Mouse (Mus musculus) intestine, embryonic 16.5 days (tissue): Measurements from ENCODE around the gene Folr2. TPM values are rescaled to one million over a fixed set of nuclear protein-coding genes. Genes with fewer than 3 reads are reported as not detected.

Experiments
- ATAC-seq: fragments of 200-750 bp; cut with Nextera tagmentation; 2 replicates; pipeline ENCODE4 v1.8.0; 2017; ENCODE audit warnings: moderate TSS enrichment, moderate library complexity
- H3K27ac ChIP-seq: fragments of 300-500 bp; sonication (generic); 2 replicates; pipeline ENCODE4 v1.5.1; 2014; ENCODE audit warnings: mild to moderate bottlenecking, low read length
- H3K27me3 ChIP-seq: fragments of 300-500 bp; sonication (generic); replicated peaks from 2 replicates; pipeline ENCODE4 v1.6.1; 2014; ENCODE audit warnings: low read length, control low read depth, mixed read lengths; ENCODE audit not compliant: control insufficient read depth, insufficient read depth
- H3K36me3 ChIP-seq: fragments of 300-500 bp; sonication (generic); 2 replicates; pipeline ENCODE4 v1.6.1; 2014; ENCODE audit warnings: low read length, control low read depth; ENCODE audit not compliant: control insufficient read depth, insufficient read depth
- H3K4me1 ChIP-seq: fragments of 300-500 bp; sonication (generic); 2 replicates; pipeline ENCODE4 v1.6.1; 2014; ENCODE audit warnings: low read length, control low read depth, mixed read lengths; ENCODE audit not compliant: control insufficient read depth, insufficient read depth
- H3K4me2 ChIP-seq: fragments of 300-500 bp; sonication (generic); 2 replicates; pipeline ENCODE4 v1.6.1; 2014; ENCODE audit warnings: low read depth, low read length, control low read depth
- H3K4me3 ChIP-seq: fragments of 300-500 bp; sonication (generic); 2 replicates; pipeline ENCODE4 v1.5.1; 2014; ENCODE audit warnings: mild to moderate bottlenecking, low read length
- H3K9ac ChIP-seq: fragments of 300-500 bp; sonication (generic); 2 replicates; pipeline ENCODE4 v1.6.1; 2014; ENCODE audit warnings: low read depth, low read length
- H3K9me3 ChIP-seq: fragments of 300-500 bp; sonication (generic); 2 replicates; pipeline ENCODE4 v1.6.1; 2016; ENCODE audit warnings: low read length, control low read depth; ENCODE audit not compliant: control insufficient read depth
- WGBS: fragments of 180-500 bp; shearing (Covaris S2); extraction: QIAGEN DNeasy Blood & Tissue Kit; methylation state at CpG from one replicate; pipeline ENCODE4 v1.1.7; 2014; 5-methylcytosine and 5-hydroxymethylcytosine counted together
- polyA plus RNA-seq: library from polyadenylated mRNA; unstranded; fragments of >200 nt; fragmentation: Nextera tagmentation; extraction: Ambion mirVana; gene quantifications from 2 replicates; pipeline ENCODE4 v1.2.1, GENCODE M21; 2015

The Folr2 gene
- polyA plus RNA-seq, 1 experiment from 2014 or later = 2.6 TPM

DNA sequence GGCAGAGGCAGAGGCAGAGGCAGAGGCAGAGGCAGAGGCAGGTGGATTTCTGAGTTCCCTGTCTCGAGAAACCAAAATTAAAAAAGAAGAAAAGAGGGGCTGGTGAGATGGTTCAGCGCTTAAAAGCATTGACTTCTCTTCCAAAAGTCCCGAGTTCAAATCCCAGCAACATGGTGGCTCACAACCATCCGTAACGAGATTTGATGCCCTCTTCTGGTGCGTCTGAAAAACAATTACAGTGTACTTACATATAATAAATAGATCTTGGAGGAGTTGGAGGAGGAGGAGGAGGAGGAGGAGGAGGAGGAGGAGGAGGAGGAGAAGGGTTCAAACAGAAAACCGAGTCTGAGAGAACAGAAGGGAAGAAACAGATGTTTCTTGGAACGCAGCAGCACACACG lies 38.7 kb upstream of the Folr2 start:
- Histone ChIP-seq H3K9me3 (no peaks in the 10 kb centered on the region), H3K36me3 (no peaks in the 10 kb centered on the region), H3K9ac (peak overlapping the region; percentile 60), H3K4me2 (peak overlapping the region; percentile 39), H3K4me1 (no peaks in the 10 kb centered on the region; the same call in 1 of the 2 replicates), H3K27ac (peak overlapping the region; percentile 56), H3K27me3 (no peaks in the 10 kb centered on the region), H3K4me3 (peak overlapping the region; percentile 67)
- ATAC-seq = peak; percentile 4
- 30% methylated on average over 9 of the region's 9 CpGs for WGBS

DNA sequence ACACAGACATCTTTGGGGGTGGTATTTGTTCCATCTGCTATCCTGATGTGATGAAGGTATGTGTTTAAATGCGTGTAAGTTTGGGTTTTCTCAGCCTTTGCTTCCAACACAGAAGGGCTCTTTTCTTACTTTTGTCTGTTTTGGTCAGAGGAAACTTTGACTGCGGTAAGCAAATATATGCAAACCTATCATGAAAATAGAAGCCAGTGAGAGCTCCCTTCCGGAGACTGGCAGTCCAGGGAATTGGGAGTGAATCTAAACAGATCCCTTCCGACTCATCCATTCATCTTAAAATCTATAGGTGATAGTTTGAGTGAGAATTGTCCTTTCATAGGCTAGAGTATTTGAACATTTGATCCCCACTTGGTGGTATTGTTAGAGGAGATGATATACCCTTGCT lies 31.5 kb upstream of the Folr2 start:
- no peak overlapping the region for H3K4me3 ChIP-seq
- H3K36me3 ChIP-seq = no peaks in the 10 kb centered on the region
- H3K9ac ChIP-seq = no peak overlapping the region
- H3K27me3 ChIP-seq = no peaks in the 10 kb centered on the region
- no peak overlapping the region for H3K27ac ChIP-seq
- no peaks in the 10 kb centered on the region for H3K4me1 ChIP-seq
- H3K9me3 ChIP-seq = no peaks in the 10 kb centered on the region
- no peak overlapping the region for H3K4me2 ChIP-seq
- ATAC-seq = no peak
- WGBS = 84% methylated on average over 4 of the region's 4 CpGs

DNA sequence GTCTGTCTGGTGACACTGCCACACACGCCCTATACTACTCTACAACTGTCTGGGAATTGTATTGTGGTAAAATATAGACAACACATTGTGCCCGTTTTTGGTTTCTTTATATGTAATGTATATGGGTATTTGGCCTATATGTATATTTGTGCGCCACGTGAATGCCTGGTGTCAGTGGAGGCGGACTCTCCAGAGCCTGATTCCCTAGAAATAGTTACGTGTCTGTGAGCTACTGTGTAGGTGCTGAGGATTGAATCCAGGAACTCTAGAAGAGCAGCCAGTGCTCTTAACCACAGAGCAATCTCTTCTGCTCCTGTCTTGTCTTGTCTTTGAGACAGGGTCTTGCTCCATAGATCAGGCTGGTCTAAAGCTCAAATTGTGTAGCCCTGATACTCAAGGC lies 29.3 kb upstream of the Folr2 start:
- 88% methylated on average over 6 of the region's 6 CpGs for WGBS
- no peak for ATAC-seq
- Histone ChIP-seq H3K4me1 (no peaks in the 10 kb centered on the region), H3K4me2 (no peak overlapping the region), H3K4me3 (no peak overlapping the region), H3K27ac (no peak overlapping the region), H3K36me3 (no peaks in the 10 kb centered on the region), H3K27me3 (no peaks in the 10 kb centered on the region), H3K9ac (no peak overlapping the region), H3K9me3 (no peaks in the 10 kb centered on the region)

DNA sequence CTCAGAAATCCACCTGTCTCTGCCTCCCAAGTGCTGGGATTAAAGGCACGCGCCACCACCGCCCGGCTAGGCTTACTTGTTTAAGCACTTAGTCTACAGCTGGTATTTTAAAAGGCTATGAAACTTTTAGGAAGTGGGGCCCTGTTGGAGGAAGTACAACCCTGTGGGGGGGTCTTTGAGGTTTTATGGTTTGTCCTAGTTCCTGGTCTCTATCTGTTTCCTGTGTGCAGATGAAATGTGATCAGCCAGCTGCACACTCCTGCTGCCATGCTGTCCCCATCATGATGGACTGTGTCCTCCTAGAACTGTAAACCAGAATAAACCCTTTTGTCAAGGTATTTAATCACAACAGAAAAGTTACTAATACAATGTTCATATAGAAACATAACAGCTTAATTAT lies 27.2 kb upstream of the Folr2 start:
- no peaks in the 10 kb centered on the region for H3K27me3 ChIP-seq
- H3K9ac ChIP-seq = no peak overlapping the region
- 97% methylated on average over 4 of the region's 4 CpGs for WGBS
- no peaks in the 10 kb centered on the region for H3K36me3 ChIP-seq
- H3K27ac ChIP-seq = no peak overlapping the region
- no peaks in the 10 kb centered on the region for H3K9me3 ChIP-seq
- ATAC-seq = no peak
- no peak overlapping the region for H3K4me3 ChIP-seq
- H3K4me2 ChIP-seq = no peak overlapping the region
- no peaks in the 10 kb centered on the region for H3K4me1 ChIP-seq

DNA sequence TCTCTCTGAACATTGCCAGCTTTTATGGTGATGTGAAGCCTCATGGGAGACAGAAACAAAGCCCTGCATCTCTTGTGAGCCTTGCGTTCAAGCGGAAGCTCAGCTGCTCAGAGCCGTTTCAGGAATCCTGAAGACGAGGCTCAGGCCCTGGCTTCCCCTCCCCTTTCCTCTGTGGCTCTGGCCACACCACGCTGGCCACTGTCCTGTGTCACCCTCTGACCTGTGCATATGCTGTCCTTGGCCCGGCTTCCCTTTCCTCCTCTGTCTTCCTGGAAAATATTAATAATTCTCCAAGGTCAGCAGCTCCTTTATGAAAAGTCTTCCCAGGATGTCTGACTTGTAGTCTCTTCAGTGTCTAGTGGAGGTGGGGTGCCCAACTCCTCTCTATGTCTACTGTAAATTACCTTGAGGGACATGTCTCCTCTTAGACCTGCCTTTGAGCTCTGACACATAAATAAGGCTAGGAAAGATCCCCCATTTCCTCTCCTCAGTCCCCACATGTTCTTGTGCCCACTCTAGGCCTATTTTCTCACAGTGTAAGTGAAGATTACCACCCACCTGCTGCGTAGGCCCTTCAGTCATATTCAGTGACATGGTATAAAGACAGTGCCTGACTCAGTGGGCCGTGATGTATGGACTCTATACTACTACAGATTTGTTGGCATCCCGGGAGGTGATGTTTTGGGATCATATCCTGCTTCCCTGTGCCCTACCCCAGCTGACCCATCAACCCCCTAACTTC lies 25.6 kb upstream of the Folr2 start:
- H3K27me3 ChIP-seq = no peaks in the 10 kb centered on the region
- no peak for ATAC-seq
- WGBS = 65% methylated on average over 9 of the region's 9 CpGs
- H3K9me3 ChIP-seq = no peaks in the 10 kb centered on the region
- no peaks in the 10 kb centered on the region for H3K36me3 ChIP-seq
- H3K27ac ChIP-seq = no peak overlapping the region
- no peak overlapping the region for H3K4me3 ChIP-seq
- H3K4me1 ChIP-seq = no peaks in the 10 kb centered on the region
- H3K9ac ChIP-seq = no peak overlapping the region
- H3K4me2 ChIP-seq = no peak overlapping the region

DNA sequence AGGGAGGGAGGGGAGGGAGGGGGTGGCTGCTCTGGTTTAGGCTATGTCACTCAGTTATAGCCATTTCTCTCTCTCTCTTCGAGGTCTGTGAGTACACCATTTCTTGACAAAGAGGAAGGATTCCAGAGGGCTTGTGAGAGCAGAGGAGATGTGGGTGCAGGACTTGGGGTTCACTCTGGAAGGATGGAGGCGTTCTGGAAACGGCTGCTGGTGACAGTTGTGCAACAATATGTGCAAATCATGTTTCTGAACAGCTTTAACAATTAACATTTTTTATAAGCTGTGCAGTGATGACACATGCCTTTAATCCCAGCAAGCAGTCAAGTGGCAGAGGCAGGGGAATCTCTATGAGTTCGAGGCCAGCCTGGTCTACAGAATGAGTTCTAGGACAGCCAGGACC lies 23.9 kb upstream of the Folr2 start:
- Histone ChIP-seq H3K9ac (no peak overlapping the region), H3K4me3 (no peak overlapping the region), H3K27me3 (no peaks in the 10 kb centered on the region), H3K4me1 (no peaks in the 10 kb centered on the region), H3K36me3 (no peaks in the 10 kb centered on the region), H3K9me3 (no peaks in the 10 kb centered on the region), H3K27ac (no peak overlapping the region), H3K4me2 (no peak overlapping the region)
- 73% methylated on average over 4 of the region's 4 CpGs for WGBS
- ATAC-seq = no peak

DNA sequence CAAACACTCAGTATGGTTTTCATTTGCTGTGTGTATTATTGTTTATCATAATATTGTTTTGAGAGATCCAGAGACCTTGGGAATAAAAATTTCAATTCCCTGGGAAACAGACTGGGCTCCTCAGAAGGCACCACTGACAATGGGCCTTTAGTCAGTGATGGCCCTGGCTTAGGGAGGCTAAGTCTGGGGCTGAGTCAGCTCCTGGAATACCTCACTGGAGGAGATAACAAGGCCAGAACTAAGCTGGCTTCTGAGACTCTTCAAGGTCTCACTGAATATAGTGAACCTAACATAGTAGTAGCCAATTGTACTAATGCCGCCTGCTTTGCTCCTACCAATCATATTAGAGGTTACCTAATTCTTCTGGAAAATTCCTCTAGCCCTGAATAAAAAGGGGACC lies 19.0 kb upstream of the Folr2 start:
- Histone ChIP-seq H3K4me2 (no peak overlapping the region), H3K4me3 (no peak overlapping the region), H3K36me3 (no peaks in the 10 kb centered on the region), H3K9ac (no peak overlapping the region), H3K27me3 (no peaks in the 10 kb centered on the region), H3K4me1 (no peaks in the 10 kb centered on the region), H3K27ac (no peak overlapping the region), H3K9me3 (no peaks in the 10 kb centered on the region)
- WGBS = 87% methylated on average over 1 of the region's 1 CpGs
- no peak for ATAC-seq

DNA sequence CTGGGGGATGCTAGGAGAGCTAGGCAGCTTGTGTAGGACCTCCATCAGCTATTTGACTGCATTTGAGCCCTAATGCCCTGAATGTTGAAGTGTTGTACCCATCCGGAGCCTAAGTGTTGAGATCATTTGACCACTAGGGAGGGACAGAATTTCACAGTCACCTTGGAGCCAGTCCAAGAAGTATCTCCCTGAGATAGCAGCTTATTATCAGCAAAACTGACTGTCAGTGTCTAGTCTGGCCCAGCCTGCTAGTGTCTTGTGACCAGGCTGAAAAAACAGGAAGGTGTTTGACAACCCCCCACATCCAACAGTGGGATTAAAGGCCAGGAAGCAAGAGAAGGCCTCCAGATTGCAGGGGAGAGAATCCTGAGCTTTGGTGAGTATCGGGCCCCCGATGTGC lies 14.3 kb upstream of the Folr2 start:
- peaks cover 2% of the 10 kb centered on the region; the same call in 1 of the 2 replicates for H3K4me1 ChIP-seq
- H3K27ac ChIP-seq = peak overlapping the region; percentile 82
- H3K27me3 ChIP-seq = no peaks in the 10 kb centered on the region
- ATAC-seq = peak; percentile 49
- 69% methylated on average over 3 of the region's 3 CpGs for WGBS
- H3K36me3 ChIP-seq = no peaks in the 10 kb centered on the region
- H3K4me2 ChIP-seq = peak overlapping the region; percentile 7; the same call in 1 of the 2 replicates
- no peak overlapping the region for H3K9ac ChIP-seq
- no peak overlapping the region for H3K4me3 ChIP-seq
- no peaks in the 10 kb centered on the region for H3K9me3 ChIP-seq

DNA sequence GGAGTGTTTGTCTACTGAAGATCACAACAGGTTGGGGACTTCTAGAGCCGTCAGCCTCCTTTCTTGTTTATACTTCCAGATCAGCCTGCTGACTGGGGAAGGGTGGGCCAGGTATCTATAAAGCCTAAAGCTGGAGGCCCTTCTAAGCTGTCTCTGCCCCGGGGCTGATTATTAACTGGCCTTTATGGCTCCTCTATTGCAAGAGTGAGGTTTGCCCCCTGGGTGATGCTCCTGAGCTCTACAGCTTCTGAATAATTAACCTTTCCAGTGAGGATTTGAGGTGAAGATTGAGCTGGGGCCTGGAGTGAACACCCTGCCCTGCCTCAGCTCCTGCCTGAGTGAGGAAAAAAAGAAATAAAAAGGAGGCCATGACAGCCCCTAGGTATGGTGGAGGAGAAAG lies 13.6 kb upstream of the Folr2 start, which contains the start of gene Folr1:
Gene Folr1, minus strand, starts transcription at position 160 of the 400 bp plus-strand sequence.
- H3K4me3 ChIP-seq = peak within 1 kb of the TSS; percentile 41
- peak within 1 kb of the TSS; percentile 47 for H3K9ac ChIP-seq
- peaks cover 2% of the 10 kb centered on the region; the same call in 1 of the 2 replicates for H3K4me1 ChIP-seq
- H3K27me3 ChIP-seq = no peaks in the 10 kb centered on the region
- no peaks in the 10 kb centered on the region for H3K36me3 ChIP-seq
- H3K9me3 ChIP-seq = no peaks in the 10 kb centered on the region
- H3K27ac ChIP-seq = peak within 1 kb of the TSS; percentile 82
- H3K4me2 ChIP-seq = peak within 1 kb of the TSS; percentile 45
- WGBS = 35% methylated on average over 2 of the region's 2 CpGs
- peak; percentile 93 for ATAC-seq

DNA sequence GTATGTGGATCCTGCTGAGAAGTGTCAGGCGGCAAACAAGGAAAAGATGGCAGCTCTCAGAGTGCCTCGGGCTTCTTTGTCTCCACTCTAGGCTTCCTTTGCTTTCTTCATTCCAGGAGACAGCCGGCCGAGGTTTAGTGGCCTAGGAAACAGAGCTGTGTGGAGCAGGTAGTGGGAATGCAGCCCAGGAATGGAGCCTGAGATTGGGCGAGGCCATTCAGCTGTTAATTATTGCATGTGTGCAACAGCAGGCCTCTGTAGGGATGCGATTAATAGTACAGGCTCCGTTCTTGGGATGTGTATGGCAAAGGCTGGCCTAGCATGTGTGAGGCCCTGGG lies 12.1 kb upstream of the Folr2 start:
- H3K4me3 ChIP-seq = peak overlapping the region; percentile 41
- H3K9ac ChIP-seq = peak overlapping the region; percentile 53
- no peaks in the 10 kb centered on the region for H3K36me3 ChIP-seq
- WGBS = 57% methylated on average over 7 of the region's 7 CpGs
- no peaks in the 10 kb centered on the region for H3K9me3 ChIP-seq
- H3K27ac ChIP-seq = 0 out of 2 replicates have a peak overlapping the region, but pooled peaks have one; percentile 69
- no peaks in the 10 kb centered on the region for H3K27me3 ChIP-seq
- peak overlapping the region; percentile 45 for H3K4me2 ChIP-seq
- ATAC-seq = peak; percentile 27; the same call in 1 of the 2 replicates
- peaks cover 2% of the 10 kb centered on the region; the same call in 1 of the 2 replicates for H3K4me1 ChIP-seq
